Mouse (Mus musculus): ENCODE results near the gene Klhdc7a.

Gene Klhdc7a

GRCm38 (mm10) chr4:139960724-139961315 lies 7.0 kb downstream of the Klhdc7a start:
- no peak for DNase-seq (ENCODE audit: low spot score)

GRCm38 (mm10) chr4:139960086-139960713 lies 7.6 kb downstream of the Klhdc7a start:
- no peak for DNase-seq (ENCODE audit: low spot score)

GRCm38 (mm10) chr4:139959188-139959587 lies 8.6 kb downstream of the Klhdc7a start:
- DNase-seq (ENCODE audit: low spot score), result no peak

- peak; percentile 49 for DNase-seq (ENCODE audit: low spot score)
Observed at GRCm38 (mm10) chr4:139950876-139951485, 16.8 kb downstream of the Klhdc7a start.

GRCm38 (mm10) chr4:139950431-139950848 lies 17.4 kb downstream of the Klhdc7a start:
- peak; percentile 65 for DNase-seq (ENCODE audit: low spot score)

- peak; percentile 35 for DNase-seq (ENCODE audit: low spot score)
Observed at GRCm38 (mm10) chr4:139948591-139948990, 19.2 kb downstream of the Klhdc7a start.

DNA sequence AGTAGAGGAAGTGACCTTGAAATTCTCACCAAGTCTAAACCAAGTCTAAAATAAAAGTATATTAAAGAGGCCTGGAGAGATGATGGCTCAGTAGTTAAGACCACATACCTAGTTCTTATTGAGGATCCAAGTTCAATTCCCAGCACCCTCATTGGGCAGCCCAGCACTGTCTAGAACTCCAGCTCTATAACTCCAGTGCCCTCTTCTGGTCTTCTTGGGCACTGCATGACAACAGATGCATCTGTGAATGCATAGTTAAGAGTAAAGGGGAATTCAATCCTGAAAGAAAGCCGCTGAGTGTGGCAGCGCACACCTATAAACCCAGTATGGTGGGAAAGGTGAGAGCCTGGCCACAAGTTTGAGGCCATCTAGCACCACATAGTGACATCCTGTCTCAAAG lies 20.5 kb downstream of the Klhdc7a start:
- DNase-seq (ENCODE audit: low spot score), result no peak

GRCm38 (mm10) chr4:139941831-139942230 lies 26.0 kb downstream of the Klhdc7a start:
- no peak for DNase-seq (ENCODE audit: low spot score)

DNA sequence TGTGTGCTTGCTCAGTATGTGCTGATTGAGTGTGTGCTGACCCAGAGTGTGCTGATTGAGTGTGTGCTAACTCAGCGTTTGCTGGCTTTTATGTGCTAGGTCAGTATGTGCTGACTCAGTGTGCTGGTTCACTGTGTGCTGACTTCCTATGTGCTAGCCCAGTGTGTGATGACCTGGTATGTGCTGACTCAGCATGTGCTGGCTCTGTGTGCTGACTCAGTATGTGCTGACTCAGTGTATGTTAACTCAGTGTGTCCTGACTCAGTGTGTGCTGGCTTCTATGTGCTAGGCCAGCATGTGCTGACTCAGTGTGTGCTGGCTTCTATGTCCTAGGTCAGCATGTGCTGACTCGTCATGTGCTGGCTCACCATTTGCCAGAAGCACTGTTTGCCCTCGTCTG lies 32.3 kb downstream of the Klhdc7a start:
- no peak for DNase-seq (ENCODE audit: low spot score)

DNA sequence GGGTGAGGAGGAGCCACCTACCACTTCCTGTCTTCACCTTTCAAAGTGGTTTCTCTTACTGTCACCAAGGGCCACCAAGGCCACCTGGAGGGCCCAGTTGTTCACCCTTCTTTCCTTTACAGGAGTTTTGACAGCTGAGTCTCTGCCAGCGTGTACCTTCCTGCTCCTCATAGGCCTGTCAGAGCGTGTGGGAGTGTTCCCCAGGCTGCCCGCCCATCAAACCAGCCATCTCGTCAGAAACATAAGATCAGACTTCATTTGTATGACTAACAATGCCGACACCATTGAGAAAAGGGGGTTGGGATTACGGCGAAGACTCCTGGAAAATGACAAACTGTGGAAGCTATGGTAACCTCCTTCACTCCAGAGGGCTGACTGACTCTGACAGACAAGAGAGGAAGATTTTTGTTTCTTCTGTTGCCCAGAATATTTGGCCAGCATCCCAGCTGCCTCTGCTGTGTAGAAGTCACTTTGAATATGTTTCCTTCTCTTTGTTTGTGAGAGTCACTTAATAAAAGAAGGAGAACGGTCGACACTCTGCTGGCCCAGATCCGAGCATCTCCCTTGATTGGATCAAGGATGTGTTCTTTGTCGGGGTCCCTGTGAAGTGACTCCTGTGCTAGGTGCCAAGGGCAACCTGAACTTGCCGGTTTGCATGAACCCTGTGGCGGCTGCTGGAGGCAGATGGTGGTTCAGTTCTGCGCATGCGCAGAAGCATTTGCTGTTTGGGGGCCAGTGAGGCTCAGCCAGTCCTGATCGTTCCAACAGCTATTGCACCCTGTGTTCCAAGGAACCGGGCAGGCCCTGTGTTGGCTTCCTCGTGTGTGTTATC lies 34.6 kb downstream of the Klhdc7a start:
- DNase-seq (ENCODE audit: low spot score), result no peak

- no peak for DNase-seq (ENCODE audit: low spot score)
Observed at GRCm38 (mm10) chr4:139931790-139932510, 35.9 kb downstream of the Klhdc7a start.

DNA sequence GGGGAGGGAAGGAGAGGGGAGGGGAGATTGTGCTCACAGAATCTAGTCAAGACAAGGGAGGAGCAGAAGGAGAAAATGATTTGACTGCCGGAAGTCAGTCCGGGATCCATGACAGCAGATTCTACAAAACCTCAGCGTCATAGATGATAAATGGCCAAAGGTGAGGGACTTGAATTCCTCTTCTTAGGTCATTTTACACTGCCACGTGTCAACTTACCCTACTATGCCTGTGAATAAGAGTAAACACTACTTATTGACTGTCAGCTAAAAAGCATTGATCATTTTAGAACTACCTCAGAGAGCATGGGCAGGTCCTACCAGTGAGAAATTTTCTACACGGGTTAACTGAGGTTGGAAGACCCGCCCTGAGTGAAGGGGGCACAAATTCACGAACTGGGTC lies 36.9 kb downstream of the Klhdc7a start:
- no peak for DNase-seq (ENCODE audit: low spot score)

GRCm38 (mm10) chr4:139926161-139926561 lies 41.7 kb downstream of the Klhdc7a start:
- peak; percentile 50 for DNase-seq (ENCODE audit: low spot score)

DNA sequence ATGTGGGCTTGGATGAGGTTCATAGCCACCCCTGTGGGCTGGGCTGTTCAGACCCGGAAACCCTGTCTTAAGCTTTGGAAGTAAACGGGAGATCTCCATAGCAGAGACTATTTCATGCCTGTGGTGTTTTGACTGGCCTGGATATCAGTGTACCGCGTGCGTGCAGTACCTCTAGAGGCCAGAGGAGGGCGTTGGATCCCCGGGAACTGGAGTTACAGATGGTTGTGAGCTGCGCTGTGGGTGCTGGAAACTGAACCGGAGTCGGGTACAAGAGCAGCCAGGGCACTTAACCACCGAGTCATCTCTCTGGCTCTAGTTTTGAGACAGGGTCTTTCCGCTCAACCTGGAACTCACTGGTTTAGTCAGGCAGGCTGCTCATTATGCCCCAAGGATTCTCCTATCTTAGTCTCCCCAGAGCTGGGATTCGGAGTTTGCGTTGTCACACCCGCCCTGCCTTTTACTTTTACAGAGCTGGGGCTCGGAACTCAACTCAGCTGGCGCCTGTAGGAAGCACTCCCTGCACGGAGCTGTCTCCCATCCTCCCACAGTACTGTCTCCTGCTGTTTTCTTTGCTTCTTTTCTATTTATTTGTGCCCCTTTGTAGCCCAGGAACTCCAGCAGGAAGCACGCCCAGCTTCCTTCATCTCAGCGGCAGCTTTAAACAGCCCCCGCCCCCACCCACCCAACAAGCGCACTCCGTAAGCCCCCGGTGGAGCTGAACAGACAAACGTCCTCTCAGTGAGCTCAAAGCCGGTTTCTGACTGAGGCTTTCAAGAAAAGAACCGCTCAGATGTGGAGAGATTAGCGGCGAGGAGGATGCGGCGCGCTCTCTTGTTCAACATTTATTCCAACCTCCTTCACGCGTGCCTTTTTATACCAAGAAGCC lies 42.3 kb downstream of the Klhdc7a start:
- DNase-seq (ENCODE audit: low spot score), result peak; percentile 62

DNA sequence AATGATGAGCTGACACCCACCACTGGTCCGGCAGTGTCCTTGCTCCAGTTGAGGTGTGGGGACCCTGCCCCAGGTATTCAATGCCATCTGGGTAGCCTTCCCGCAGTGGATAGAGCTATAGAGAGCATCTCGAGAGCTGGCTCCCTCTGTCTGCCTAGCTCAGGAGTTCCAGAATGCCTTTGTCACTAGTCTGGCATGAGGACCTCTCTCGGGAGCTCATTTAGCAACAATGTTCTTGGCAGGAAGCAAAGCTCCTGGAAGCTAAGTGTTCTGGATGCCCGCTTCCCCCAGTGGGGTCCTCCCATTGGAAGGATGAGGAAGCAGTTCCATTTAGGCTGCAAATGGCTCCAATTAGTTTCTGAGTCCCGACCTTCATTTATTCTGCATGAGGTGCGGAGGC lies 51.1 kb downstream of the Klhdc7a start:
- DNase-seq (ENCODE audit: low spot score), result no peak

All from embryo, embryonic 10 days (tissue).